Mouse (Mus musculus) embryonic facial prominence, embryonic 15.5 days (tissue): ENCODE measurements at regions not wholly inside any gene's neighbourhood (a gene's known extent, or its start where the extent isn't known, plus 50 kb on each side); places are given as distances from the start of the nearest gene placed in this dataset.

Experiments
- ATAC-seq: fragments of 200-750 bp; cut with Nextera tagmentation; 2 replicates; pipeline ENCODE4 v1.8.0; 2017; ENCODE audit warnings: low read depth, moderate TSS enrichment; ENCODE audit not compliant: insufficient number of reproducible peaks, low FRiP score, low TSS enrichment
- H3K27ac ChIP-seq: fragments of 300-500 bp; sonication (generic); replicated peaks from 2 replicates; pipeline ENCODE4 v1.5.1; 2015; ENCODE audit warnings: mild to moderate bottlenecking, inconsistent platforms
- H3K27me3 ChIP-seq: fragments of 300-500 bp; sonication (generic); 2 replicates; pipeline ENCODE4 v1.6.1; 2015; ENCODE audit warnings: inconsistent platforms
- H3K36me3 ChIP-seq: fragments of 300-500 bp; sonication (generic); 2 replicates; pipeline ENCODE4 v1.6.1; 2015; ENCODE audit warnings: mild to moderate bottlenecking, inconsistent platforms
- H3K4me1 ChIP-seq: fragments of 300-500 bp; sonication (generic); 2 replicates; pipeline ENCODE4 v1.6.1; 2015; ENCODE audit warnings: inconsistent platforms
- H3K4me2 ChIP-seq: fragments of 300-500 bp; sonication (generic); replicated peaks from 2 replicates; pipeline ENCODE4 v1.6.1; 2015; ENCODE audit warnings: mild to moderate bottlenecking, inconsistent platforms
- H3K4me3 ChIP-seq: fragments of 300-500 bp; sonication (generic); replicated peaks from 2 replicates; pipeline ENCODE4 v1.5.1; 2015; ENCODE audit warnings: mild to moderate bottlenecking, inconsistent platforms
- H3K9ac ChIP-seq: fragments of 300-500 bp; sonication (generic); 2 replicates; pipeline ENCODE4 v1.6.1; 2015; ENCODE audit warnings: inconsistent platforms
- H3K9me3 ChIP-seq: fragments of 300-500 bp; sonication (generic); replicated peaks from 2 replicates; pipeline ENCODE4 v1.6.1; 2016; ENCODE audit warnings: inconsistent platforms
- WGBS: fragments of 180-500 bp; shearing (Covaris S2); methylation state at CpG from one replicate; pipeline ENCODE4 v1.1.7; 2015; 5-methylcytosine and 5-hydroxymethylcytosine counted together

DNA sequence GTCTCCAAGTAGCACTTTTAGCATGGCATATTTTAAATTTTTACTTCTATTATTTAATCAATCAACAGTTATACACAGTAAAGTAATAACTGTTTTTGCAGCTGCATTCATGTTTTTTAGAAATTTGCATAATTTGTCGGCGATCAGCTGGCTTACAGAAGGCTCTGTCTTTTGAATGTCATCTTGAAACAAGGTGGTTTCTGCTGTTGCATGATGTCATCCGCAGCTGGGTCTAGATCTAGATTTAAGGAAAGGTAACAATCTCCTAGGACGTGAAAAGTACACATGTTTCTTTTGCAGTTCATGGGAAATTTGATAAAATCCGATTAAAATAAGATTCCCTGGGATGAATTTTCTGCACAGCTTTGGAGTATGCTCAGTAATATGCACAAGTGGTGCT lies 534.9 kb downstream of the Ttll7 start:
- no peak overlapping the region for H3K27ac ChIP-seq
- 70% methylated on average over 5 of the region's 5 CpGs for WGBS
- H3K9me3 ChIP-seq: no peaks in the 10 kb centered on the region

DNA sequence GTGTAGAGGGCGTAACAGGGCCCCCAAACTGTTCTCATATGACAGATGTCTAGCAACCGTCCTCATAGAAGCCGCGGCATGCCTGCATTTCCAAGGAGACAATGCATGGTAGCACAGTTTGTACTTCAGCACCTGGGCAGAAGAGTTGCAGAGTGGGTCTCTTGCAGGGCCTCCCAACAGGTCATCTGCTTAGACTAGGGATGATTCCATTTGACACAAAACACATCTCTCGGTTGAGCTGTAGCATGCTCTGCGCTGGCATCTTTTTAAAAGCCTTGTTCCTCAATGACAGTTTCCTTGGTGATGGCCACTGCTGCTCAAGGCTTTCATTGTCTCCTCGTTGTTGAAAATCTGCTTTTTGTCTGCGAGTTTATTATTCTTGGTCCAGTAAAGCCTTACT lies 546.1 kb downstream of the Ttll7 start:
- Histone ChIP-seq H3K4me3 (no peak overlapping the region), H3K9ac (no peak overlapping the region), H3K27ac (no peak overlapping the region), H3K27me3 (no peaks in the 10 kb centered on the region), H3K4me1 (no peaks in the 10 kb centered on the region), H3K36me3 (no peaks in the 10 kb centered on the region), H3K4me2 (no peak overlapping the region), H3K9me3 (no peaks in the 10 kb centered on the region)
- no peak for ATAC-seq
- 73% methylated on average over 8 of the region's 8 CpGs for WGBS

More for the DNA sequence above, 534.9 kb downstream of the Ttll7 start:
- H3K36me3 ChIP-seq: no peaks in the 10 kb centered on the region
- no peaks in the 10 kb centered on the region for H3K27me3 ChIP-seq
- H3K9ac ChIP-seq: no peak overlapping the region
- no peaks in the 10 kb centered on the region for H3K4me1 ChIP-seq
- H3K4me2 ChIP-seq: no peak overlapping the region
- H3K4me3 ChIP-seq: no peak overlapping the region
- no peak for ATAC-seq

DNA sequence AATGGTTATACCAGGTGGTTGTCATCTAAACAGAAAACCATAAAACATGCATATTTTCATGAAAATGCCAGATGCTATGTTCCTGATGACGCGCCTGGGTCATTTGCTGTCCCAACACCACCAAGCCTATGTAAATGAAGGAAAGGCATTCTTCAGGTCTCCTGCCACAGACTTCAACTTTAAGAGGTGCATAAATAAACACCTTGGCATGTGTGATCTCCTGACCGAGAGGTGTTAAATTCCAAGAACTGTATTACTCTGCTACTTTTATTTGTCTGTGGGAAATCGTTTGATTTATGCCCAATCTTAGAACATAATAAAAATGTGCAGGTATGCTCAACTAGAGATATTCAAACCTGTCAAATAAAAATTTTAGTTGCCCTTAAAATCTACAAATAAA lies 560.1 kb downstream of the Ttll7 start:
- Histone ChIP-seq H3K4me3 (no peak overlapping the region), H3K27ac (no peak overlapping the region), H3K4me2 (no peak overlapping the region), H3K9me3 (no peaks in the 10 kb centered on the region), H3K9ac (no peak overlapping the region), H3K4me1 (no peaks in the 10 kb centered on the region), H3K36me3 (no peaks in the 10 kb centered on the region), H3K27me3 (no peaks in the 10 kb centered on the region)
- 83% methylated on average over 4 of the region's 4 CpGs for WGBS
- ATAC-seq: no peak

DNA sequence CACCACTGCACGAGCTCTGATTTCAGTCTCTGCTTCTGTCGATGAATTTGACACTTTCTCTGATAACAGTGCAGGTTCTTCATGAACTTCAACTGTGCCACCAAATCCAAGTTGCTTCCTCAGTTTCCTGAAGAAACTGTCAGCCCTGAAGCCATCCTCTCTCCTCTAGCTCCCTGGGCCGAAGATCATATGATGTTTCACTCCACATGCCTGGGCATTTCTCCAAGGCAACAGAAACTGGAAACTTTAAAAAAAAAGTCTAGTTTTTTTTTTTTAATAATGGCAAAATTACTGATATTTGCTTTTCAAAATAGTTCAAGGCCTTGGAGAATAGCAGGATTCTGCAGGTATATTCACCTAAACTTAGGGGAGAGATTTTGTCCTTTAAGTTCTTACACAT lies 564.8 kb downstream of the Ttll7 start:
- no peak overlapping the region for H3K27ac ChIP-seq
- no peak overlapping the region for H3K9ac ChIP-seq
- H3K9me3 ChIP-seq: no peaks in the 10 kb centered on the region
- no peak overlapping the region for H3K4me3 ChIP-seq
- no peak overlapping the region for H3K4me2 ChIP-seq
- no peak for ATAC-seq
- no peaks in the 10 kb centered on the region for H3K36me3 ChIP-seq
- WGBS: 36% methylated on average over 3 of the region's 3 CpGs
- no peaks in the 10 kb centered on the region for H3K4me1 ChIP-seq
- H3K27me3 ChIP-seq: no peaks in the 10 kb centered on the region

DNA sequence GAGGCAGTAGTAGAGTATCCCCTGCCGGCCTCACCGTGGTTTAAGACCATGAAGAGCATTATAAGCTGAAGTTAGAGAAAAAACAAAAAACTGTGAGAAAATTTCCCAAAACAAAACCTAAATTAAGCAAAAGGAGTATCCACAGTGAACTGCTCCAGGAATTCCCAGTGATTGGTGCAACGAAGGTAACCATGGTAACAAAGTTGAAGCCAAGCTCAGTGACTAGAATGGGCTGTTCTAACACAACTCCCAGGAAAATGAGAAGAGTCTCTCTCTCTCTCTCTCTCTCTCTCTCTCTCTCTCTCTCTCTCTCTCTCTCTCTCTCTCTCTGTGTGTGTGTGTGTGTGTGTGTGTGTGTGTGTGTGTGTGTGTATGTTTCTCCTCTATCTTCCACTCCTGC lies 567.0 kb downstream of the Ttll7 start:
- H3K4me3 ChIP-seq: no peak overlapping the region
- H3K9me3 ChIP-seq: no peaks in the 10 kb centered on the region
- no peaks in the 10 kb centered on the region for H3K27me3 ChIP-seq
- no peak overlapping the region for H3K9ac ChIP-seq
- no peak overlapping the region for H3K4me2 ChIP-seq
- ATAC-seq: no peak
- WGBS: 47% methylated on average over 3 of the region's 3 CpGs
- H3K4me1 ChIP-seq: peaks cover 5% of the 10 kb centered on the region
- no peak overlapping the region for H3K27ac ChIP-seq
- H3K36me3 ChIP-seq: no peaks in the 10 kb centered on the region

DNA sequence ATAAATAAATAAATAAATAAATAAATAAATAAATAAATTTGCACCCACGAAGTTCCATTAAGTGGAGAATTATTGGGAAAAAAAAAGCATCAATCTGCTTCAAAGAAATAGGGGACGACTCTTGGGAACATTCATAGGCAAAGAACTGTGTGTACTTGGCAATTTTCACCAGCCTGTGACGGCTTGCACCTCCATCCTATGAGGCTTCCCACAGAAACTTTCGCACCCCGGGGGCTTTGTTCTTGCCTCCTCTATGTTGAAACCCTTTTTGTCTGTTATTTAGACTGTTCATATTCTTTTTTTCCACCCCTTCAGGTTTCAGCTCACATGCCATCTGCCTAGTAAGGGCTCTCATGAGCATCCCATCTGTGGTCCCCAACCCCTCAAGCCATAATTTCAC lies 570.0 kb downstream of the Ttll7 start:
- Histone ChIP-seq H3K4me3 (no peak overlapping the region), H3K27ac (no peak overlapping the region), H3K4me1 (peaks cover 7% of the 10 kb centered on the region), H3K9ac (no peak overlapping the region), H3K9me3 (no peaks in the 10 kb centered on the region), H3K27me3 (no peaks in the 10 kb centered on the region), H3K4me2 (no peak overlapping the region), H3K36me3 (no peaks in the 10 kb centered on the region)
- no peak for ATAC-seq
- 69% methylated on average over 5 of the region's 5 CpGs for WGBS

DNA sequence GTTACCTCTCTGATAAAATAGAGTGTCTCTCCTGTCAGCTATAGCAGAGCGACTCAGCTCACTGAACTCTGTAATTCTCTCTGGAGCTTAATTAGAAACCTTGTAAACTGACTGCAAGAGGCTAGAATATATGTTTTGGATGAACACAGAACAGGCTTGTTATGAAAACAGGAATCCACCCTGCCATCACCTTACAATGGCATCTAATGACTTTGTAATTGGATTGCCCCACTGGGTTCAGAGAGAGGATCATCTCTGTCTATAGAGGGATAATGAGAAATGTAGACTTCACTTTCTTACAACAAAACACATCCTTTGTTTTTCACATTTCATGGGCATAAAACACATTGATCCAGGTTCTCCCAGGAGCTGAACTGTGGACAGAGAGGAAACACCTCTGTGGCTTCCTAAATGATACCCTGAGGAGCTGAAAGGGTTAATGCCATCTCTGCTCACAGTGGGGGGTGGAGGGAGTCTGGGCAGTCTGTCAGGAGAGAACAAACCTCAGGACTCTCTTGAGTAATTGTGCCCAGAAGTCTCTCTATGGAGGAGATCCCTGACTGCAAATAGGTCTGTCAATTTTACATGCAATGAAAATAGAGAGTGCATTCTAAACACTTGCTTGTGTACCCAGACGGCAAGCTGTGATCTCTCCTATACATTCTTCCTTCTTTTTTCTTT lies 571.9 kb downstream of the Ttll7 start:
- H3K9me3 ChIP-seq: no peaks in the 10 kb centered on the region
- peaks cover 7% of the 10 kb centered on the region for H3K4me1 ChIP-seq
- no peaks in the 10 kb centered on the region for H3K27me3 ChIP-seq
- H3K27ac ChIP-seq: no peak overlapping the region
- no peak overlapping the region for H3K9ac ChIP-seq
- no peak overlapping the region for H3K4me3 ChIP-seq
- H3K4me2 ChIP-seq: no peak overlapping the region
- ATAC-seq: no peak
- 37% methylated on average over 2 of the region's 2 CpGs for WGBS
- H3K36me3 ChIP-seq: no peaks in the 10 kb centered on the region

DNA sequence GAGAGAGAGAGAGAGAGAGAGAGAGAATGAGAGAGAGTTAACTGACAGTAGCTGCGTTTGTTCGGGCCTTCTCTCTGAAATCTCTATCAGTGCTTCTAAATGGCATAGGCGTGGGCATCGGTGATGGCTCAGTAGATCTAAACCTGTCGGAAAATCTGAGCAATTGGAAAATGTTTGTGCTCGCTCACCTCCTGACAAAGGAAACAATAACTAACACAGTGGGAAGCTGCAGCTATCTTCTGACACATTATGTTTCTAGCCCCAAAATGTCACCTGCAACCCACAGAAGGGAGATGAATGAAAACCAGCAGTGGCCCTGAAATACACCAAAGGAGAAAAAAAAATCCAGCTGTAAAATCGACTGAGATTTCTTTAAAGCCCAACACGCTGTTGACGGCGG lies 576.7 kb downstream of the Ttll7 start:
- no peak overlapping the region for H3K4me3 ChIP-seq
- H3K27me3 ChIP-seq: no peaks in the 10 kb centered on the region
- no peak overlapping the region for H3K27ac ChIP-seq
- H3K36me3 ChIP-seq: no peaks in the 10 kb centered on the region
- peaks cover 5% of the 10 kb centered on the region for H3K4me1 ChIP-seq
- no peak overlapping the region for H3K4me2 ChIP-seq
- no peak for ATAC-seq
- H3K9me3 ChIP-seq: no peaks in the 10 kb centered on the region
- 50% methylated on average over 10 of the region's 10 CpGs for WGBS
- no peak overlapping the region for H3K9ac ChIP-seq

DNA sequence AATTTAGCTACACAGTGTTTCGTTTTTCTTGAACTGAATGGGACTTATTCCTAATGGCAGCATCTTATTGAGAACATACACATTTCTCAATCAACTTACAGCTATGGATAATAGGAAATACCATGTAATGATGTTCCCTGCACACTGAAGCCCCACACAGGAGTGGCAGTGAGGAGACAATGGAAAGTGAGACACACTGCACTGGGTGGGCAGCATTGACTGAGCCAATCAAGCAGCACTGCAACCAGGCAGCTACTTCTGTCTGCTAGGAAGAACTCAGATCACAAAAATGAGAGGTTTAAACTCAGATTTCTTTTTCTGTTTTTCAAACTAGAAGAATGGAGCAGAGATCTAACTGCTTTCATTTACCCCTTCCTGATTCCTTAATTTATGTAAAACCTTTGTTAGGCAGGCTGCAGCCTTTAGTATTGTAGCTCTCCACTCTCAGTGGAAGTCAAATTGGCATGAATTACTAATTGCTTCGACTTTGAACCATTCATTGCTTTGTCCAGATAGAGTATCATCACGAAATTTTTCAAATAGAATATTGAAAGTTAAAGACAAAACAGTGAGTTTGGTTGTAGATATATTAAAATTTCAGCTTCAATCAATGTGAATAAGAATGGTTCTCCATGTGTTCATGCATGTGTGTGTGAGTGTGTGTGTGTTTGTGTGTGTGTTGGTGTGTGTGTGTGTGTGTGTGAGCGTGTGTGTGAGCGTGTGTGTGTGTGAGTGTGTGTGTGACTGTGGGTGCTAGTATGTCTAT lies 590.9 kb downstream of the Ttll7 start:
- WGBS: 64% methylated on average over 5 of the region's 5 CpGs
- no peak overlapping the region for H3K27ac ChIP-seq
- peaks cover 9% of the 10 kb centered on the region for H3K4me1 ChIP-seq
- H3K4me3 ChIP-seq: no peak overlapping the region
- no peaks in the 10 kb centered on the region for H3K27me3 ChIP-seq
- H3K9ac ChIP-seq: no peak overlapping the region
- ATAC-seq: no peak
- H3K36me3 ChIP-seq: no peaks in the 10 kb centered on the region
- no peak overlapping the region for H3K4me2 ChIP-seq
- H3K9me3 ChIP-seq: no peaks in the 10 kb centered on the region

DNA sequence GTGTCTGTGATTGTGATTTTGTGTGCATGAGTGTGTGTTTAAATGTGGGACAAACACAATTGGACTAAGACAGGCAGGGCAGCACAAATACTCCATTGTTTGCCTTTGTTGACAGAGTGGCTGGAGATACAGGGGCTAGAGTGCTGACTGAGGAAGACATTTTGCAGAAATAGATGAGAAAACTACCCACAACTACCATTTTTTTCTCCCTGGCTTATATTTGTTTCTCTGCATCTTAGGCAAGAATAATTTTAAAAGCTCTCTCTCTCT lies 591.5 kb downstream of the Ttll7 start:
- Histone ChIP-seq H3K4me2 (no peak overlapping the region), H3K27ac (no peak overlapping the region)

DNA sequence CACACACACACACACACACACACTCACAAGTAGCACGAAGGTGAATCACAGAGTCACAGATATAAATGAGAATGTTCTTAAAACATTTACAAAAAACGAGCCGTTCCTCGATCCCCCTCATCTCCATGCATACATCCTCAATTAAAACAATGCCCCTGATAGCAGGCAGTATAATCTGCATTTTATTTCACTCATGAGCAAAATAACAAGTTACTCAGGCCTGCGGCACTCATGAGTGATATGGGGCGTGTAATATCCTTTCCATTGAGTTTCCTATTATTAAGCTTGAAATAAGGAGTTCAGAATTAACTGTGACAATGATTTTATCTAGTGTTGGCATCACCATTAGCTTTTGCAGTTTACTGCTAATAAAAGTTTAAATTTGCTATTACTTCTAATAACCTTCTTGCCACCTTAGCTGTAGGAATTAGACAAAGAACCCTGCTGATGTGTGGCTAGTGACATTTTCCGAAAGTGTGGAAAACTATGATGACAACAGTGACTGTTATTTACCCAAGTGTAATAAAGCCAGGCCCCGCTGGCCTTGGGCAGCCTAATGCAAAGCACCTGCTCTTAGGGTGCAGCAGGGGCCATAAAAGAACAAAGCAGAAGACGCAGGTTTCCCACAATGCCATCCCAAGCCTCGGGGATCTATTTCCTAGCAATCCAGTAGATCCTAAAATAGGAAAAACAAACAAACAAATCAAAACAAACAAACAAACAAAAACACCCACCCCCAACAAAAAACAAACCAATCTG lies 592.0 kb downstream of the Ttll7 start:
- WGBS: 79% methylated on average over 10 of the region's 10 CpGs
- Histone ChIP-seq H3K27ac (no peak overlapping the region), H3K9ac (no peak overlapping the region), H3K4me2 (no peak overlapping the region), H3K4me1 (peaks cover 9% of the 10 kb centered on the region), H3K27me3 (no peaks in the 10 kb centered on the region), H3K9me3 (no peaks in the 10 kb centered on the region), H3K36me3 (no peaks in the 10 kb centered on the region), H3K4me3 (no peak overlapping the region)
- no peak for ATAC-seq

More for the DNA sequence above, 591.5 kb downstream of the Ttll7 start:
- H3K9me3 ChIP-seq: no peaks in the 10 kb centered on the region
- H3K4me1 ChIP-seq: peaks cover 9% of the 10 kb centered on the region
- H3K9ac ChIP-seq: no peak overlapping the region
- H3K36me3 ChIP-seq: no peaks in the 10 kb centered on the region
- H3K27me3 ChIP-seq: no peaks in the 10 kb centered on the region
- ATAC-seq: no peak
- H3K4me3 ChIP-seq: no peak overlapping the region
